Mouse (Mus musculus): ENCODE data around the gene Naglu. TPM values are rescaled to one million over a fixed set of nuclear protein-coding genes. Genes with fewer than 3 reads are reported as not detected.

The Naglu gene
- total and polyA plus RNA-seq, 3 experiments = 11.2 to 33.3 (median 13.8) TPM

GRCm38 (mm10) chr11:101118105-101118504 lies 48.3 kb downstream of the Naglu start:
- Histone ChIP-seq H3K4me3 (replicated peaks in 1 of 3; ENCODE audit: low read depth in 2 of 3, low read length in 2 of 3, poor library complexity in 1 of 3) (peak overlapping the region; percentile 69 to 83 (median 82)), H3K4me2 (ENCODE audit: insufficient read depth, low read depth, poor library complexity, severe bottlenecking) (peak overlapping the region; percentile 76), H3K36me3 (replicated peaks in 1 of 2; ENCODE audit: control insufficient read depth in 1 of 2, insufficient read depth in 1 of 2, low read length in 1 of 2) (peaks cover 10 to 53% of the 10 kb centered on the region in 2 experiments), H3K4me1 (ENCODE audit: control insufficient read depth in 1 of 2, insufficient read depth in 2 of 2) (peaks cover 20 to 65% of the 10 kb centered on the region in 2 experiments), H3K79me2 (replicated peaks; ENCODE audit: control insufficient read depth, extremely low read depth, insufficient read depth, poor library complexity, severe bottlenecking) (peaks cover 77% of the 10 kb centered on the region), H3K27ac (ENCODE audit: insufficient read depth, low read depth) (no peak overlapping the region), H3K9me3 (replicated peaks; ENCODE audit: low read length) (peaks cover 8% of the 10 kb centered on the region), H3K9ac (ENCODE audit: insufficient read depth, low read depth) (peak overlapping the region; percentile 87), H3K27me3 (replicated peaks) (no peaks in the 10 kb centered on the region)
- peak; percentile 57 for TF ChIP-seq ELF1 (IDR thresholded peaks at IDR 0.05; ENCODE audit: low read depth, low read length)
- TF ChIP-seq SMC3 (IDR thresholded peaks at IDR 0.05; ENCODE audit: low read depth, low read length) = no peak
- TF ChIP-seq PAX5 (IDR thresholded peaks at IDR 0.05; ENCODE audit: low read length) = no peak
- in situ Hi-C loops (cut with MboI; ENCODE audit: low pct_ligation_motif_present, low pct_unique_long_range_greater_than_20kb, low sequenced_read_pairs) (no loop called here), dilution Hi-C loops (cut with MboI; ENCODE audit: extremely low pct_ligation_motif_present, extremely low pct_unique_long_range_greater_than_20kb, low sequenced_read_pairs) (no loop called here)
- no peak for DNase-seq (ENCODE audit: extremely low read depth)

GRCm38 (mm10) chr11:101119131-101119760 lies 49.4 kb downstream of the Naglu start:
- peak overlapping the region; percentile 69 to 83 (median 82) for H3K4me3 ChIP-seq (replicated peaks in 1 of 3; ENCODE audit: low read depth in 2 of 3, low read length in 2 of 3, poor library complexity in 1 of 3)
- H3K4me2 ChIP-seq (ENCODE audit: insufficient read depth, low read depth, poor library complexity, severe bottlenecking) = peak overlapping the region; percentile 76; the same call in 1 of the 2 replicates
- DNase-seq (ENCODE audit: extremely low read depth) = peak; percentile 30
- peaks cover 2% of the 10 kb centered on the region for H3K9me3 ChIP-seq (replicated peaks; ENCODE audit: low read length)
- peak overlapping the region; percentile 87 for H3K9ac ChIP-seq (ENCODE audit: insufficient read depth, low read depth)
- H3K4me1 ChIP-seq (ENCODE audit: control insufficient read depth in 1 of 2, insufficient read depth in 2 of 2) = peaks cover 20 to 60% of the 10 kb centered on the region in 2 experiments
- peaks cover 65% of the 10 kb centered on the region for H3K79me2 ChIP-seq (replicated peaks; ENCODE audit: control insufficient read depth, extremely low read depth, insufficient read depth, poor library complexity, severe bottlenecking)
- in situ Hi-C loops (cut with MboI; ENCODE audit: low pct_ligation_motif_present, low pct_unique_long_range_greater_than_20kb, low sequenced_read_pairs) (no loop called here), dilution Hi-C loops (cut with MboI; ENCODE audit: extremely low pct_ligation_motif_present, extremely low pct_unique_long_range_greater_than_20kb, low sequenced_read_pairs) (no loop called here)
- no peaks in the 10 kb centered on the region for H3K27me3 ChIP-seq (replicated peaks)
- H3K27ac ChIP-seq (ENCODE audit: insufficient read depth, low read depth) = peak overlapping the region; percentile 41; the same call in 1 of the 2 replicates
- peaks cover 19 to 54% of the 10 kb centered on the region in 2 experiments for H3K36me3 ChIP-seq (replicated peaks in 1 of 2; ENCODE audit: control insufficient read depth in 1 of 2, insufficient read depth in 1 of 2, low read length in 1 of 2)
- TF ChIP-seq MXI1 (IDR thresholded peaks at IDR 0.05; ENCODE audit: low read depth, low read length) (no peak), ZMIZ1 (IDR thresholded peaks at IDR 0.05; ENCODE audit: low read depth, low read length) (no peak), RCOR1 (conservative IDR thresholded peaks at IDR 0.05; ENCODE audit: low read depth, low read length) (no peak), SIN3A (IDR thresholded peaks at IDR 0.05; ENCODE audit: low read length) (no peak), MAZ (IDR thresholded peaks at IDR 0.05; ENCODE audit: low read depth, low read length) (no peak), NRF1 (IDR thresholded peaks at IDR 0.05; ENCODE audit: low read depth, low read length) (no peak), NELFE (IDR thresholded peaks at IDR 0.05; ENCODE audit: low read depth, low read length) (no peak), ETS1 (conservative IDR thresholded peaks at IDR 0.05; ENCODE audit: low read depth, low read length) (no peak)
